In the genomic region with DNA sequence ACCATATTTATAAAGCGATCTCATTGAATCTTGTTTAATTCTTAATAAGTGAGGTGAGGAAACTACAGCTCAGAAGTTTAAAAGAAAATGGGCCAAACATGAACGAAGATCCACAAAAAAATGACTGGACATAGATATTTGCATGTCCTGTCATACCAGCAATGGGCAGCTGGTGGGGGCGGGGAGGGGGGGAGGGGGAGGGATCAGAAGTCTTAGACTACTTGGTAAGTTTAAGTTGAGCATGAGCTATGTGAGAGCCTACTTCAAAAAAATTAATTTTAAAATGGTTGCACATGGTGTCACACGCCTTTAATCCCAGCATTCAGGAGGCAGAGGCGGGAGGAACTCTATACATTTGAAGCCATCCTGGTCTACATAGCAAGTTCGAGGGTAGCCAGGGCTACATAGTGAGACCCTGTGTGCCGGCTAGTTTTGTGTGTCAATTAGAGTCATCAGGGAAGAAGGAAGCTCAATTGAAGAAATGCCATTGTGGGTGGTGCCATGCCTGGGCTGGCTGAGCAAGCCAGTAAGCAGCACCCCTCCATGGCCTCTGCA, we compare ENCODE assay signal across 8 mouse cellular contexts. TPM values are rescaled to one million over a fixed set of nuclear protein-coding genes. Genes with fewer than 3 reads are reported as not detected.
DNase-seq lines count a peak whose midpoint lies in the region; ATAC-seq and TF ChIP-seq lines count a peak whose summit lies in the region.

No protein-coding gene starts in this region.

- no peak overlapping the region for H3K9ac ChIP-seq in liver, embryonic 12.5 days

- WGBS in cerebellum, adult 2 months: 65% methylated on average over 7 of the region's 7 CpGs
- WGBS in thymus, adult 2 months: 68% methylated on average over 7 of the region's 7 CpGs
- 48% methylated on average over 7 of the region's 7 CpGs for WGBS in liver, embryonic 12.5 days (ENCODE audit: insufficient replicate concordance)

- TF ChIP-seq POLR2A in cerebellum, adult 2 months (IDR thresholded peaks at IDR 0.05; ENCODE audit: borderline replicate concordance, insufficient read depth, low read length): no peak
- no peak for TF ChIP-seq POLR2A in thymus, adult 2 months (IDR thresholded peaks at IDR 0.05; ENCODE audit: control insufficient read depth, extremely low read depth, insufficient read depth, low read length, poor library complexity)

- peak overlapping the region; percentile 66 for H3K4me3 ChIP-seq in cerebellum, adult 2 months (replicated peaks; ENCODE audit: insufficient read depth, low read depth, low read length)
- peak overlapping the region; percentile 96; the same call in 1 of the 2 replicates for H3K4me3 ChIP-seq in thymus, adult 2 months (ENCODE audit: control insufficient read depth, insufficient read depth, low read length)
- H3K4me3 ChIP-seq in liver, embryonic 12.5 days: peak overlapping the region; percentile 89

- H3K27ac ChIP-seq in cerebellum, adult 2 months (ENCODE audit: insufficient read depth, low read length): no peak overlapping the region
- H3K27ac ChIP-seq in thymus, adult 2 months (ENCODE audit: control insufficient read depth, insufficient read depth, low read length): no peak overlapping the region
- no peak overlapping the region for H3K27ac ChIP-seq in liver, embryonic 12.5 days

- ATAC-seq in cerebellum, adult (ENCODE audit: insufficient number of reproducible peaks, low FRiP score, low TSS enrichment): no peak
- ATAC-seq in liver, embryonic 12.5 days: peak; percentile 3; the same call in 1 of the 2 replicates

- no peaks in the 10 kb centered on the region for H3K9me3 ChIP-seq in liver, embryonic 12.5 days (replicated peaks)

- no peak for DNase-seq in cerebellum, adult 2 months
- no peak for DNase-seq in thymus, adult 2 months
- DNase-seq in thymus, postnatal 14 days: no peak
- no peak for DNase-seq in adrenal gland, postnatal 4 days (ENCODE audit: low spot score in 2 of 2)
- DNase-seq in right cerebral cortex, postnatal 36 days (ENCODE audit: low spot score in 2 of 2): no peak
- no peak for DNase-seq in adrenal gland, adult 18-20 months (ENCODE audit: low spot score in 2 of 2)

- H3K27me3 ChIP-seq in cerebellum, adult 2 months (ENCODE audit: control insufficient read depth, insufficient read depth, low read length): no peaks in the 10 kb centered on the region
- H3K27me3 ChIP-seq in thymus, adult 2 months (ENCODE audit: control insufficient read depth, insufficient read depth, low read length): no peaks in the 10 kb centered on the region
- H3K27me3 ChIP-seq in liver, embryonic 12.5 days (replicated peaks): no peaks in the 10 kb centered on the region

- H3K4me2 ChIP-seq in liver, embryonic 12.5 days: peak overlapping the region; percentile 84

- H3K4me1 ChIP-seq in cerebellum, adult 2 months (ENCODE audit: control insufficient read depth, insufficient read depth, low read length): peaks cover 7% of the 10 kb centered on the region
- peaks cover 10% of the 10 kb centered on the region for H3K4me1 ChIP-seq in thymus, adult 2 months (replicated peaks; ENCODE audit: control insufficient read depth, insufficient read depth, low read length)
- peaks cover 15% of the 10 kb centered on the region for H3K4me1 ChIP-seq in liver, embryonic 12.5 days

- H3K36me3 ChIP-seq in thymus, adult 2 months (ENCODE audit: control insufficient read depth, insufficient read depth, low read length): peaks cover 16% of the 10 kb centered on the region
- H3K36me3 ChIP-seq in liver, embryonic 12.5 days: peaks cover 28% of the 10 kb centered on the region

- no peak for TF ChIP-seq CTCF in cerebellum, adult 2 months (IDR thresholded peaks at IDR 0.05; ENCODE audit: borderline replicate concordance, insufficient read depth, low read depth, low read length)
- TF ChIP-seq CTCF in thymus, adult 2 months (IDR thresholded peaks at IDR 0.05; ENCODE audit: borderline replicate concordance, control insufficient read depth, extremely low read depth, insufficient read depth, low read length, poor library complexity): no peak

RNA-seq across cellular contexts. Expression of a gene that starts 0.4 kb away (rescaled TPM):
- polyA plus RNA-seq in cerebellum, adult 2 months (2012; rRNA removed): 174 and 191 TPM in 2 replicates
- 15.6 and 16.1 TPM in 2 replicates for polyA plus RNA-seq in thymus, adult 2 months (2012; rRNA removed)
- 22.8 and 25.2 TPM in 2 replicates for polyA plus RNA-seq in liver, embryonic 12.5 days (2016; fragmentation: Nextera tagmentation; extraction: Ambion mirVana)
- 100 to 1,000 TPM; 134 to 162 TPM for total RNA-seq in adrenal gland, postnatal 4 days (2021)
- total RNA-seq in adrenal gland, adult 18-20 months (2021): 100 to 1,000 TPM; 113 to 159 TPM

RNA-seq across cellular contexts. Expression of a gene that starts 47.6 kb away (rescaled TPM):
- polyA plus RNA-seq in cerebellum, adult 2 months (2012; rRNA removed): 31.1 and 33.3 TPM in 2 replicates
- 7.8 and 8.4 TPM in 2 replicates for polyA plus RNA-seq in thymus, adult 2 months (2012; rRNA removed)
- polyA plus RNA-seq in liver, embryonic 12.5 days (2016; fragmentation: Nextera tagmentation; extraction: Ambion mirVana): 0.67 and 0.68 TPM in 2 replicates
- 10 to 100 TPM; 26.9 to 29.6 TPM for total RNA-seq in adrenal gland, postnatal 4 days (2021)
- total RNA-seq in adrenal gland, adult 18-20 months (2021): 10 to 100 TPM; 39.6 to 44.5 TPM
